Mouse (Mus musculus) midbrain, embryonic 12.5 days (tissue): ENCODE data around the gene Col4a2. TPM values are rescaled to one million over a fixed set of nuclear protein-coding genes. Genes with fewer than 3 reads are reported as not detected.

ENCODE experiments used
- ATAC-seq: fragments of 200-750 bp; cut with Nextera tagmentation; 2 replicates; pipeline ENCODE4 v1.8.0; 2017; ENCODE audit warnings: low read depth, moderate TSS enrichment, moderate library complexity; ENCODE audit not compliant: low FRiP score
- H3K27ac ChIP-seq: fragments of 300-500 bp; sonication (generic); replicated peaks from 2 replicates; pipeline ENCODE4 v1.5.1; 2016; ENCODE audit warnings: mild to moderate bottlenecking
- H3K27me3 ChIP-seq: fragments of 300-500 bp; sonication (generic); 2 replicates; pipeline ENCODE4 v1.6.1; 2016; ENCODE audit warnings: mild to moderate bottlenecking
- H3K36me3 ChIP-seq: fragments of 300-500 bp; sonication (generic); 2 replicates; pipeline ENCODE4 v1.6.1; 2016
- H3K4me1 ChIP-seq: fragments of 300-500 bp; sonication (generic); 2 replicates; pipeline ENCODE4 v1.6.1; 2016
- H3K4me2 ChIP-seq: fragments of 300-500 bp; sonication (generic); replicated peaks from 2 replicates; pipeline ENCODE4 v1.6.1; 2016; ENCODE audit warnings: mild to moderate bottlenecking, moderate library complexity
- H3K4me3 ChIP-seq: fragments of 300-500 bp; sonication (generic); 2 replicates; pipeline ENCODE4 v1.5.1; 2016; ENCODE audit warnings: mild to moderate bottlenecking
- H3K9ac ChIP-seq: fragments of 300-500 bp; sonication (generic); replicated peaks from 2 replicates; pipeline ENCODE4 v1.6.1; 2016; ENCODE audit warnings: mild to moderate bottlenecking, moderate library complexity
- H3K9me3 ChIP-seq: fragments of 300-500 bp; sonication (generic); 2 replicates; pipeline ENCODE4 v1.6.1; 2016; ENCODE audit warnings: mild to moderate bottlenecking
- WGBS: fragments of 180-500 bp; shearing (Covaris S2); methylation state at CpG from one replicate; pipeline ENCODE4 v1.1.7; 2016; 5-methylcytosine and 5-hydroxymethylcytosine counted together
- polyA plus RNA-seq: library from polyadenylated mRNA; unstranded; fragments of >200 nt; fragmentation: Nextera tagmentation; extraction: Ambion mirVana; gene quantifications from 2 replicates; pipeline ENCODE4 v1.2.1, GENCODE M21; 2016

The Col4a2 gene
- polyA plus RNA-seq, 1 experiment from 2014 or later, result 82.0 TPM

GRCm38 (mm10) chr8:11394773-11395172, 82.2 kb downstream of the Col4a2 start:
- Histone ChIP-seq H3K4me1 (0 out of 2 replicates have a peak, but pooled peaks cover 5% of the 10 kb centered on the region), H3K4me2 (no peak overlapping the region), H3K27me3 (no peaks in the 10 kb centered on the region), H3K9me3 (0 out of 2 replicates have a peak, but pooled peaks cover 5% of the 10 kb centered on the region), H3K4me3 (no peak overlapping the region), H3K36me3 (no peaks in the 10 kb centered on the region), H3K27ac (no peak overlapping the region), H3K9ac (no peak overlapping the region)
- ATAC-seq, result no peak
- 64% methylated on average over 9 of the region's 9 CpGs for WGBS

- Histone ChIP-seq H3K27me3 (no peaks in the 10 kb centered on the region), H3K9ac (no peak overlapping the region), H3K9me3 (0 out of 2 replicates have a peak, but pooled peaks cover 5% of the 10 kb centered on the region), H3K4me1 (0 out of 2 replicates have a peak, but pooled peaks cover 8% of the 10 kb centered on the region), H3K36me3 (no peaks in the 10 kb centered on the region), H3K27ac (no peak overlapping the region), H3K4me2 (no peak overlapping the region), H3K4me3 (no peak overlapping the region)
- no peak for ATAC-seq
- WGBS, result 85% methylated on average over 10 of the region's 10 CpGs
These were observed 83.0 kb downstream of the Col4a2 start for GRCm38 (mm10) chr8:11395601-11396000.

GRCm38 (mm10) chr8:11396111-11396510, 83.5 kb downstream of the Col4a2 start:
- H3K4me2 ChIP-seq, result no peak overlapping the region
- H3K4me1 ChIP-seq, result 0 out of 2 replicates have a peak, but pooled peaks cover 8% of the 10 kb centered on the region
- H3K9ac ChIP-seq, result no peak overlapping the region
- no peak overlapping the region for H3K4me3 ChIP-seq
- H3K9me3 ChIP-seq, result 0 out of 2 replicates have a peak, but pooled peaks cover 5% of the 10 kb centered on the region
- WGBS, result 68% methylated on average over 7 of the region's 7 CpGs
- no peaks in the 10 kb centered on the region for H3K36me3 ChIP-seq
- ATAC-seq, result no peak
- no peaks in the 10 kb centered on the region for H3K27me3 ChIP-seq
- H3K27ac ChIP-seq, result no peak overlapping the region

GRCm38 (mm10) chr8:11397126-11397525, 84.5 kb downstream of the Col4a2 start:
- no peak overlapping the region for H3K4me3 ChIP-seq
- H3K4me2 ChIP-seq, result no peak overlapping the region
- no peak overlapping the region for H3K27ac ChIP-seq
- 0 out of 2 replicates have a peak, but pooled peaks cover 2% of the 10 kb centered on the region for H3K9me3 ChIP-seq
- no peaks in the 10 kb centered on the region for H3K27me3 ChIP-seq
- WGBS, result 88% methylated on average over 9 of the region's 9 CpGs
- 0 out of 2 replicates have a peak, but pooled peaks cover 8% of the 10 kb centered on the region for H3K4me1 ChIP-seq
- no peak for ATAC-seq
- H3K9ac ChIP-seq, result no peak overlapping the region
- no peaks in the 10 kb centered on the region for H3K36me3 ChIP-seq

- 41% methylated on average over 8 of the region's 8 CpGs for WGBS
- Histone ChIP-seq H3K27ac (no peak overlapping the region), H3K9ac (no peak overlapping the region), H3K36me3 (no peaks in the 10 kb centered on the region), H3K9me3 (no peaks in the 10 kb centered on the region), H3K4me2 (no peak overlapping the region), H3K4me3 (no peak overlapping the region), H3K4me1 (0 out of 2 replicates have a peak, but pooled peaks cover 8% of the 10 kb centered on the region), H3K27me3 (no peaks in the 10 kb centered on the region)
- no peak for ATAC-seq
These were observed 87.1 kb downstream of the Col4a2 start for GRCm38 (mm10) chr8:11399706-11400105.

- Histone ChIP-seq H3K27ac (0 out of 2 replicates have a peak overlapping the region, but pooled peaks have one; percentile 5), H3K9me3 (no peaks in the 10 kb centered on the region), H3K27me3 (no peaks in the 10 kb centered on the region), H3K36me3 (no peaks in the 10 kb centered on the region), H3K4me3 (no peak overlapping the region), H3K4me1 (0 out of 2 replicates have a peak, but pooled peaks cover 8% of the 10 kb centered on the region), H3K4me2 (no peak overlapping the region), H3K9ac (no peak overlapping the region)
- 79% methylated on average over 8 of the region's 8 CpGs for WGBS
- ATAC-seq, result no peak
These were observed 87.6 kb downstream of the Col4a2 start for GRCm38 (mm10) chr8:11400244-11400643.

GRCm38 (mm10) chr8:11401183-11401582, 88.6 kb downstream of the Col4a2 start:
- H3K27me3 ChIP-seq, result no peaks in the 10 kb centered on the region
- H3K27ac ChIP-seq, result no peak overlapping the region
- H3K4me3 ChIP-seq, result no peak overlapping the region
- no peak for ATAC-seq
- H3K4me1 ChIP-seq, result 0 out of 2 replicates have a peak, but pooled peaks cover 8% of the 10 kb centered on the region
- no peaks in the 10 kb centered on the region for H3K9me3 ChIP-seq
- H3K36me3 ChIP-seq, result no peaks in the 10 kb centered on the region
- 92% methylated on average over 5 of the region's 5 CpGs for WGBS
- no peak overlapping the region for H3K9ac ChIP-seq
- no peak overlapping the region for H3K4me2 ChIP-seq

- H3K9ac ChIP-seq, result no peak overlapping the region
- H3K4me2 ChIP-seq, result no peak overlapping the region
- 91% methylated on average over 4 of the region's 4 CpGs for WGBS
- no peaks in the 10 kb centered on the region for H3K27me3 ChIP-seq
- no peak overlapping the region for H3K27ac ChIP-seq
- H3K36me3 ChIP-seq, result no peaks in the 10 kb centered on the region
- no peak overlapping the region for H3K4me3 ChIP-seq
- H3K4me1 ChIP-seq, result 0 out of 2 replicates have a peak, but pooled peaks cover 8% of the 10 kb centered on the region
- ATAC-seq, result no peak
- H3K9me3 ChIP-seq, result no peaks in the 10 kb centered on the region
These were observed 89.6 kb downstream of the Col4a2 start for GRCm38 (mm10) chr8:11402220-11402619.

- no peaks in the 10 kb centered on the region for H3K9me3 ChIP-seq
- H3K4me2 ChIP-seq, result no peak overlapping the region
- H3K36me3 ChIP-seq, result no peaks in the 10 kb centered on the region
- H3K27ac ChIP-seq, result no peak overlapping the region
- no peak overlapping the region for H3K4me3 ChIP-seq
- ATAC-seq, result no peak
- H3K9ac ChIP-seq, result no peak overlapping the region
- WGBS, result 92% methylated on average over 9 of the region's 9 CpGs
- H3K27me3 ChIP-seq, result no peaks in the 10 kb centered on the region
- H3K4me1 ChIP-seq, result 0 out of 2 replicates have a peak, but pooled peaks cover 8% of the 10 kb centered on the region
These were observed 91.2 kb downstream of the Col4a2 start for GRCm38 (mm10) chr8:11403813-11404212.

- Histone ChIP-seq H3K27me3 (no peaks in the 10 kb centered on the region), H3K4me2 (no peak overlapping the region), H3K36me3 (no peaks in the 10 kb centered on the region), H3K27ac (no peak overlapping the region), H3K9ac (no peak overlapping the region), H3K9me3 (no peaks in the 10 kb centered on the region), H3K4me3 (no peak overlapping the region), H3K4me1 (0 out of 2 replicates have a peak, but pooled peaks cover 4% of the 10 kb centered on the region)
- WGBS, result 68% methylated on average over 4 of the region's 4 CpGs
- ATAC-seq, result no peak
These were observed 92.0 kb downstream of the Col4a2 start for GRCm38 (mm10) chr8:11404614-11405013.

- ATAC-seq, result no peak
- no peak overlapping the region for H3K4me3 ChIP-seq
- H3K9me3 ChIP-seq, result no peaks in the 10 kb centered on the region
- H3K4me1 ChIP-seq, result no peaks in the 10 kb centered on the region
- H3K27me3 ChIP-seq, result no peaks in the 10 kb centered on the region
- WGBS, result 55% methylated on average over 13 of the region's 13 CpGs
- H3K27ac ChIP-seq, result no peak overlapping the region
- no peaks in the 10 kb centered on the region for H3K36me3 ChIP-seq
- no peak overlapping the region for H3K4me2 ChIP-seq
- no peak overlapping the region for H3K9ac ChIP-seq
These were observed 93.3 kb downstream of the Col4a2 start for GRCm38 (mm10) chr8:11405722-11406481.

GRCm38 (mm10) chr8:11411504-11412124, 99.0 kb downstream of the Col4a2 start:
- no peak overlapping the region for H3K9ac ChIP-seq
- peaks cover 19% of the 10 kb centered on the region for H3K4me1 ChIP-seq
- H3K27me3 ChIP-seq, result no peaks in the 10 kb centered on the region
- no peak overlapping the region for H3K4me3 ChIP-seq
- no peak overlapping the region for H3K27ac ChIP-seq
- no peaks in the 10 kb centered on the region for H3K9me3 ChIP-seq
- no peak overlapping the region for H3K4me2 ChIP-seq
- WGBS, result 70% methylated on average over 12 of the region's 12 CpGs
- ATAC-seq, result no peak
- H3K36me3 ChIP-seq, result no peaks in the 10 kb centered on the region
